Mouse (Mus musculus): ENCODE measurements around the gene Anxa4. TPM values are rescaled to one million over a fixed set of nuclear protein-coding genes. Genes with fewer than 3 reads are reported as not detected.

Anxa4 gene
- polyA plus RNA-seq, 1 experiment from 2014 or later = 6.8 TPM

DNA sequence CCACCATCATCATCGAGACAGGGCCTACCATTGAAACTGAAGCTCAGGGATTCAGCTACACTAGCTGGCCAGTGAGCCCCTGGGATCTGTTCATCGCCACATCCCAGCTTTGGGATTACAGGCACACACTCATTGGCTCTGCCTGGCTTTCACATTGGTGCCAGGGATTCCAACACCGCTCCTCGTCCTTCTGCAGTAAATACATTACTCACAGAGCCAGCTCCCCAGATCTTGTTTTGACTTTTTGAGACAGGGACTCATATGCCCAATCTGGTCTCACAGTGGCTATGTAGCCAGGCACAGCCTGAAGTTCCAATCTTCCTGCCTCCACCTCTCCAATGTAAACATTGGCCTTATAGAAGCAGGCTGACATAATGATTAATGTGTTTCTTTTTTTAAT lies 57.1 kb downstream of the Anxa4 start:
- peaks cover 20% of the 10 kb centered on the region for H3K4me1 ChIP-seq
- WGBS = 90% methylated on average over 4 of the region's 4 CpGs
- no peaks in the 10 kb centered on the region for H3K9me3 ChIP-seq
- no peak for DNase-seq (ENCODE audit: low spot score)
- H3K4me3 ChIP-seq = no peak overlapping the region
- H3K27ac ChIP-seq (replicated peaks) = no peak overlapping the region
- H3K36me3 ChIP-seq (replicated peaks) = no peaks in the 10 kb centered on the region
- no peaks in the 10 kb centered on the region for H3K27me3 ChIP-seq (replicated peaks; ENCODE audit: low read depth, poor library complexity, severe bottlenecking)

- peak within 1 kb of the TSS; percentile 71 for H3K4me3 ChIP-seq
- peaks cover 24% of the 10 kb centered on the region for H3K4me1 ChIP-seq
- under 1% methylated on average over 59 of the region's 59 CpGs for WGBS
- peak; percentile 97 for DNase-seq (ENCODE audit: low spot score)
- H3K9me3 ChIP-seq = no peaks in the 10 kb centered on the region
- no peaks in the 10 kb centered on the region for H3K36me3 ChIP-seq (replicated peaks)
- H3K27me3 ChIP-seq (replicated peaks; ENCODE audit: low read depth, poor library complexity, severe bottlenecking) = no peaks in the 10 kb centered on the region
- H3K27ac ChIP-seq (replicated peaks) = peak within 1 kb of the TSS; percentile 91
Observed at GRCm38 (mm10) chr6:86733183-86733876, 60.1 kb downstream of the Anxa4 start, which contains the start of gene Gmcl1. TSS of gene Gmcl1 (minus strand) at chr6:86733383.

DNA sequence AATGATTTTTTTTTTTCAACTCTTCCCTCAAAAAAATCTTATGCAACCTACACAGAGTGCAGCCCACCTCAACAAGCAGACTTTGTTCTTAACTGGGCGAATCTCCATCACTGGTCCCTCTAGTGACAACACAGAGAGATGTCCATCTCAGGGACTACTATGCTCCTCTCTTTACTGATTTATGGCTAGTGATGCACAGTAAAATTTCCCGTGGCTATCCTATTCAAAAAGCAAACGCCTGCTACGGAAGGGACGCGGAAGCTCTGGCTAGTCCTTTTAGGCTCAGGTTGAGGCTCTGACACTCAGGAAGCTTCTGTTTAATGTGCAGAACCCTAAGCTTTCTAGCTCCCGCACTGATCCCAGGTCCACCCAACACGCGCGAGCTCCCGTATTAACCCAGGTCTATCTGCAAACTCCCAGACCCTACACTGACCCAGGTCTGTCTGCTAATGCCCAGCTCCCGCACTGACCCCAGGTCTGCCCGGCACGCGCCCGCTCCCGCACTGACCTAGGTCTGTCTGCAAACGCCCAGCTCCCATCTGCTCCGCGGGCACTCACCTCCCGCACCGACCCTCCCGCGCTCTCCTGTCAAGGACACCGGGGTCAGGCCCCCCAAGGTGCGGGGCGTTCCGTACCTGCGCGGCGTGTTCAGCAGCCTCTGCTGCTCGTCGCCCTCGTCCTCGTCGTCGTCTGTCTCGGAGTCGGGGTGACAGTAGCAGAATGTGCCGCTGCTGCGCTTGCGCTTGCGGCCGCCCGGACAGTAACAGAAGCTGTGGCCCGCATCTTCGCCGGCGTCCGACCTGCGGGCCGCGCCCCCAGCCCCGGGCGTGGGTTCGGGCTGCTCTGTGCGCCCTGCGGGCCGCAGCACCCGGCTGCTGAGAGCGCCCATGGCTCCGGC lies 60.9 kb downstream of the Anxa4 start:
- H3K4me1 ChIP-seq = peaks cover 24% of the 10 kb centered on the region
- peaks cover 4% of the 10 kb centered on the region for H3K36me3 ChIP-seq (replicated peaks)
- H3K27ac ChIP-seq (replicated peaks) = peak overlapping the region; percentile 91
- H3K27me3 ChIP-seq (replicated peaks; ENCODE audit: low read depth, poor library complexity, severe bottlenecking) = no peaks in the 10 kb centered on the region
- H3K9me3 ChIP-seq = no peaks in the 10 kb centered on the region
- DNase-seq (ENCODE audit: low spot score) = no peak
- peak overlapping the region; percentile 71 for H3K4me3 ChIP-seq
- WGBS = under 1% methylated on average over 62 of the region's 62 CpGs

GRCm38 (mm10) chr6:86728711-86729110 lies 64.7 kb downstream of the Anxa4 start:
- Histone ChIP-seq H3K4me1 (peaks cover 15% of the 10 kb centered on the region), H3K27me3 (replicated peaks; ENCODE audit: low read depth, poor library complexity, severe bottlenecking) (no peaks in the 10 kb centered on the region), H3K9me3 (no peaks in the 10 kb centered on the region), H3K36me3 (replicated peaks) (peaks cover 17% of the 10 kb centered on the region), H3K27ac (replicated peaks) (no peak overlapping the region), H3K4me3 (no peak overlapping the region)
- WGBS = 93% methylated on average over 5 of the region's 5 CpGs
- no peak for DNase-seq (ENCODE audit: low spot score)

DNA sequence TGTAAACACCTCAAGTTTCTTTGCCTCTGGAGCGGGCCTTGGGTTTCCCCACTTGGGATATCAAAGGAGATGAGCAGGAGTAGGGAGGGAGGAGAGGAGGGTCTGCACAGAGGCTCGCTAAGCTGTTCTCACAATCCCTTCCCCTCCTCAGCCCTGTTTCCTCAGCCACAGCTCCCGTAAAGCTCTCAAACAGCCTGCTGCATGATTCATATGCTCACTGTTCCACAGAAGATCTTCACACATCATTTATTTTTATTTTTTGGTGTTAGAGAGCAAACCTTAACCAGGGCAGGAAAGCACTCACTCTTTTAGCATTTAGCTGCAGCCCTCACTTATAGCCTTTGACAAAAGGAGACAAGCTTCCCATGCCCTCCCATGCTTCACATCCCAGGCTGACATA lies 71.4 kb downstream of the Anxa4 start:
- Histone ChIP-seq H3K4me1 (no peaks in the 10 kb centered on the region), H3K27me3 (replicated peaks; ENCODE audit: low read depth, poor library complexity, severe bottlenecking) (no peaks in the 10 kb centered on the region), H3K4me3 (no peak overlapping the region), H3K27ac (replicated peaks) (no peak overlapping the region), H3K36me3 (replicated peaks) (peaks cover 53% of the 10 kb centered on the region), H3K9me3 (no peaks in the 10 kb centered on the region)
- DNase-seq (ENCODE audit: low spot score) = no peak
- 83% methylated on average over 3 of the region's 3 CpGs for WGBS

- Histone ChIP-seq H3K36me3 (replicated peaks) (peaks cover 74% of the 10 kb centered on the region), H3K27ac (replicated peaks) (no peak overlapping the region), H3K4me3 (no peak overlapping the region), H3K4me1 (no peaks in the 10 kb centered on the region), H3K27me3 (replicated peaks; ENCODE audit: low read depth, poor library complexity, severe bottlenecking) (no peaks in the 10 kb centered on the region), H3K9me3 (no peaks in the 10 kb centered on the region)
- DNase-seq (ENCODE audit: low spot score) = no peak
- 89% methylated on average over 4 of the region's 4 CpGs for WGBS
Observed at GRCm38 (mm10) chr6:86708072-86708774, 85.2 kb downstream of the Anxa4 start.

DNA sequence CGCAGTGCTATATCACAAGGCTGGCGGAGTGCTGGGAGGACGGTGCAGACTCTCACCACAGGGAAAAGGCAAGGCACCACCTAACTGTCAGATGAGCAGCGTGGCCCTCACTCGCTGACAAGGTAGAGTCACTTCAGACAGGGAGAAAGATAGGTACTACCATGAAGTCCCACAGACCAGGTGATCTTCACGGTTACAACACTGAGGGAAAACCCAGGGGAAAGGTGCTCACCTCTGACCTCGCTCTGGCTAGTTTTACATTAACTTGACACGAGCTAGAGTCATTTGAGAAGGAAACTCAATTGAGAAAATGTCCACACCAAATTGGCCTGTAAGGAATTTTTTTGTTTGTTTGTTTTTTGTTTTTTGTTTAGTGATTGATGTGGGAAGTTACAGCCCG lies 90.8 kb downstream of the Anxa4 start:
- H3K9me3 ChIP-seq = no peaks in the 10 kb centered on the region
- no peak for DNase-seq (ENCODE audit: low spot score)
- 89% methylated on average over 9 of the region's 9 CpGs for WGBS

DNA sequence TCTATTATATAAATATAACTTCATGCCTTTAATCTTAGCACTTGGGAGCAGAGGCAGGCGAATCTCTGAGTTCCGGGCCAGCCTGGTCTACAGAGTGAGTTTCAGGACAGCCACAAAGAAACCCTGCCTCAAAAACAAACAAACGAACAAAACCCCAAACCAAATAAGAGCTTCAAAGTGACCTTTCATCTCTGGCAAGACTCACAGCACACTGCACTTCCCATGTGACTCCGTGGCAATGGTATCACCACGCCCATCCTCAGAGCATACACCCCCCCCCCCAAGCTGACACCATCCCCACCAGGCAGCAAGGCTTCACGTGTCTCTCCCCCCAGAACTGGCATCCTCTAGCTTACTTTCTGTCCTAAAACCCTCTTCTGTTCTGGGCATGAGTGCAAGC lies 95.5 kb downstream of the Anxa4 start:
- 85% methylated on average over 6 of the region's 6 CpGs for WGBS
- Histone ChIP-seq H3K9me3 (no peaks in the 10 kb centered on the region), H3K4me1 (no peaks in the 10 kb centered on the region), H3K27me3 (replicated peaks; ENCODE audit: low read depth, poor library complexity, severe bottlenecking) (no peaks in the 10 kb centered on the region), H3K36me3 (replicated peaks) (peaks cover 74% of the 10 kb centered on the region), H3K27ac (replicated peaks) (no peak overlapping the region), H3K4me3 (no peak overlapping the region)
- DNase-seq (ENCODE audit: low spot score) = no peak

More for the DNA sequence above, 90.8 kb downstream of the Anxa4 start:
- no peaks in the 10 kb centered on the region for H3K27me3 ChIP-seq (replicated peaks; ENCODE audit: low read depth, poor library complexity, severe bottlenecking)
- H3K4me1 ChIP-seq = no peaks in the 10 kb centered on the region
- H3K4me3 ChIP-seq = no peak overlapping the region
- H3K36me3 ChIP-seq (replicated peaks) = peaks cover 89% of the 10 kb centered on the region
- no peak overlapping the region for H3K27ac ChIP-seq (replicated peaks)

- no peaks in the 10 kb centered on the region for H3K9me3 ChIP-seq
- DNase-seq (ENCODE audit: low spot score) = no peak
Observed at GRCm38 (mm10) chr6:86696213-86696612, 97.2 kb downstream of the Anxa4 start.

DNA sequence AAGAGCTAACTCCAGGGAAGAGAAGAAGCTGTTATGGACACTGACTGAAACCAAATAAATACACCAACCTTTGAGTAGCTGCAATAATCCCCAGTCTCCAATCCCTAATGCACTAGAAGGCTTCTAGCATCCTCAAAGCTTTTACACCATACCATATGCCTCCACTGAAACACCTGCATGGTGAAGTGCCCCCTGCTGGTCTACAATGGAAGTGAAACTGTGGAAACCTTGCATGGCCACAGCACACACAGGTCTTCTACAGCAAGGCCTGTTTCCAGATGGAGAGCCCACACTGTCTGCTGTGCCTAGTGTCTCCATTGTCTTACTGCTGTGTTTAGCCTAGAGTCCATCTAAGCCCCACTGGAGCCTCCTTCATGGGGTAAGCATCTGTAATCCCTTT lies 98.9 kb downstream of the Anxa4 start:
- Histone ChIP-seq H3K27me3 (replicated peaks; ENCODE audit: low read depth, poor library complexity, severe bottlenecking) (no peaks in the 10 kb centered on the region), H3K36me3 (replicated peaks) (peaks cover 59% of the 10 kb centered on the region), H3K9me3 (no peaks in the 10 kb centered on the region), H3K4me3 (no peak overlapping the region), H3K4me1 (no peaks in the 10 kb centered on the region), H3K27ac (replicated peaks) (no peak overlapping the region)
- peak; percentile 62 for DNase-seq (ENCODE audit: low spot score)

More at GRCm38 (mm10) chr6:86696213-86696612, 97.2 kb downstream of the Anxa4 start:
- H3K27ac ChIP-seq (replicated peaks) = no peak overlapping the region
- H3K4me3 ChIP-seq = no peak overlapping the region
- WGBS = 91% methylated on average over 10 of the region's 10 CpGs
- H3K36me3 ChIP-seq (replicated peaks) = peaks cover 60% of the 10 kb centered on the region
- no peaks in the 10 kb centered on the region for H3K4me1 ChIP-seq
- H3K27me3 ChIP-seq (replicated peaks; ENCODE audit: low read depth, poor library complexity, severe bottlenecking) = no peaks in the 10 kb centered on the region

DNA sequence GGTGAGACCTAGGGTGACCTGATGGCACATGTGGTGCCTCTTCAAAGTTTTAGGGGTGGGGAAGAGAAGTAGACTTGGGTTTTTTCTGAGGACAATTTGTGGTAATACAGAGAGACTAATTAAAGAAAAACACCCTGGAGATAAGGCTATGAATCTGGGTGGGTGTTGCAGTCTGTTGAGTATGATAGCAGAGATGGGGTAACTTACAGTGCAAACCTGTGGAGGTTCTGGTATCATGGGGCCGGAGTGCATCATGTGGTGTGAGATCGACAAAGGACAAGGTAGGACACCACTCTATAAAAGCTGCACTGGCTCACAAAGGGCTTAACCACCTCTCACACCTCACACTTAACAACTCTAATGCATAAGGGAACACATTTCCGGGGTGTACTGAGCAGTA lies 103.7 kb downstream of the Anxa4 start:
- Histone ChIP-seq H3K4me1 (peaks cover under 1% of the 10 kb centered on the region; the same call in 1 of the 2 replicates), H3K4me3 (no peak overlapping the region), H3K36me3 (replicated peaks) (peaks cover 25% of the 10 kb centered on the region), H3K27ac (replicated peaks) (no peak overlapping the region), H3K27me3 (replicated peaks; ENCODE audit: low read depth, poor library complexity, severe bottlenecking) (no peaks in the 10 kb centered on the region), H3K9me3 (no peaks in the 10 kb centered on the region)
- DNase-seq (ENCODE audit: low spot score) = no peak
- 92% methylated on average over 3 of the region's 3 CpGs for WGBS

DNA sequence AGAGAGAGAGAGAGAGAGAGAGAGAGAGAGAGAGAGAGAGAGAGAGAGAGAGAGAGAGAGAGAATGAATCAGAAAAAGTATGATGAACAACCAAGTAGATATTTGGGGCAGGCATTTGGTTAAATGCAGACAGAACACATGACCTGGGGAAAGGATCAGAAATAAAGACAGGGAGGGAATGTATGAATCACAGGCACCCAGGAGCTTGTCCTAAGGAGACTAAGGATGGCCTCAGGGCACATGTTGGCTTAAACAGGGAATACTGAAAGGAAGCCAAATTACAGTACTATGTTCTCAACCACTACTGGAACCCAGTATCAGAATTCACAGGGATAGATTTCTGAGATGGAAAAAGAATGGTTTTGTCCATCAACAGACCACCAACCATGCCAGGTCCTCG lies 106.4 kb downstream of the Anxa4 start:
- WGBS = 68% methylated on average over 1 of the region's 1 CpGs

More for the DNA sequence above, 106.4 kb downstream of the Anxa4 start:
- H3K27me3 ChIP-seq (replicated peaks; ENCODE audit: low read depth, poor library complexity, severe bottlenecking) = no peaks in the 10 kb centered on the region
- no peak for DNase-seq (ENCODE audit: low spot score)
- H3K36me3 ChIP-seq (replicated peaks) = peaks cover 32% of the 10 kb centered on the region
- no peak overlapping the region for H3K27ac ChIP-seq (replicated peaks)
- H3K4me1 ChIP-seq = peaks cover 14% of the 10 kb centered on the region
- H3K4me3 ChIP-seq = no peak overlapping the region
- H3K9me3 ChIP-seq = no peaks in the 10 kb centered on the region

Measured in embryonic facial prominence, embryonic 10.5 days (tissue).